Mouse (Mus musculus) liver, postnatal 0 days (tissue): ENCODE data around the gene Ttll6.

ENCODE experiments used
- CTCF ChIP-seq: sonication (generic); IDR thresholded peaks from 2 replicates; pipeline ENCODE4 v1.5.1; 2016; ENCODE audit warnings: antibody characterized with exemption, low read depth
- EP300 ChIP-seq: IDR thresholded peaks from 2 replicates; pipeline ENCODE4 v1.6.1; 2016; ENCODE audit warnings: antibody characterized with exemption, low read depth, mild to moderate bottlenecking

DNA sequence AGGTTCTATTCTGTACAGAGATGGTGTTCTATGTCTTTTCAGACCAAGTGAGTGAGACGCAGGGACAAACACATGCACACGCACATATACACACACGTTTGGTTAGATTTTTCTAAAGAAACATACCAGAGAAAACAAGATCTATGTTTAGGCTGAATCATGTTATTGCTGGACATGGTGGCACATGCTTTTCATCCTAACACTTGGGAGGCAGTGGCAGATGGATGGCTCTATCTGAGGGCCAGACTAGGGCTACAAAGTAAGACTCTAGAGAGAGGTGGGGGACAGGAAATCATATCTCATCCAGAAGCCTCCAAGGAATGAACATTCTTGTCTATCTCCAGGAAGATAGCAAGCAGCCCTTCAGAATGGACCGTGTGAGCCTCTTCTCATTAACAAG is 47.5 kb downstream of the Ttll6 start:
- TF ChIP-seq CTCF (no peak), EP300 (no peak)
